Mouse (Mus musculus): ENCODE data around the gene Stat5a. TPM values are rescaled to one million over a fixed set of nuclear protein-coding genes. Genes with fewer than 3 reads are reported as not detected.

Stat5a gene
- total RNA-seq, 2 experiments from 2014 or later: 22.9 to 26.9 TPM

GRCm38 (mm10) chr11:100833466-100833865 lies 25.7 kb upstream of the Stat5a start:
- no peak for DNase-seq
- intact Hi-C loops (cut with DNase I): no loop called here

- intact Hi-C loops (cut with DNase I): no loop called here
These were observed 22.0 kb upstream of the Stat5a start for GRCm38 (mm10) chr11:100836923-100837702.

GRCm38 (mm10) chr11:100838894-100839293 lies 20.3 kb upstream of the Stat5a start:
- no peak for DNase-seq
- intact Hi-C loops (cut with DNase I): no loop called here

More at GRCm38 (mm10) chr11:100836923-100837702, 22.0 kb upstream of the Stat5a start:
- no peak for DNase-seq

- intact Hi-C loops (cut with DNase I): no loop called here
These were observed 19.6 kb upstream of the Stat5a start for GRCm38 (mm10) chr11:100839523-100839922.

GRCm38 (mm10) chr11:100840866-100841265 lies 18.3 kb upstream of the Stat5a start:
- intact Hi-C loops (cut with DNase I): no loop called here
- no peak for DNase-seq

More at GRCm38 (mm10) chr11:100839523-100839922, 19.6 kb upstream of the Stat5a start:
- DNase-seq: no peak

- no peak for DNase-seq
- intact Hi-C loops (cut with DNase I): no loop called here
These were observed 17.1 kb upstream of the Stat5a start for GRCm38 (mm10) chr11:100842025-100842424.

- intact Hi-C loops (cut with DNase I): no loop called here
- DNase-seq: no peak
These were observed 16.0 kb upstream of the Stat5a start for GRCm38 (mm10) chr11:100843070-100843669.

GRCm38 (mm10) chr11:100844121-100844520 lies 15.0 kb upstream of the Stat5a start:
- intact Hi-C loops (cut with DNase I): no loop called here
- DNase-seq: no peak

GRCm38 (mm10) chr11:100845793-100846192 lies 13.4 kb upstream of the Stat5a start:
- no peak for DNase-seq
- intact Hi-C loops (cut with DNase I): no loop called here

GRCm38 (mm10) chr11:100847572-100847971 lies 11.6 kb upstream of the Stat5a start:
- no peak for DNase-seq
- intact Hi-C loops (cut with DNase I): no loop called here

- intact Hi-C loops (cut with DNase I): no loop called here
- no peak for DNase-seq
These were observed 11.1 kb upstream of the Stat5a start for GRCm38 (mm10) chr11:100848080-100848479.

- intact Hi-C loops (cut with DNase I): no loop called here
- DNase-seq: no peak
These were observed 10.3 kb upstream of the Stat5a start for GRCm38 (mm10) chr11:100848789-100849379.

- intact Hi-C loops (cut with DNase I): no loop called here
- no peak for DNase-seq
These were observed 9.6 kb upstream of the Stat5a start for GRCm38 (mm10) chr11:100849456-100850037.

GRCm38 (mm10) chr11:100850038-100850777 lies 8.9 kb upstream of the Stat5a start, which contains the start of gene Stat5b:
Stat5b (minus strand) TSS chr11:100850724.
- peak; percentile 82 to 85 for DNase-seq
- intact Hi-C loops (cut with DNase I): no loop called here

- peak; percentile 75 to 77 for DNase-seq
- intact Hi-C loops (cut with DNase I): no loop called here
These were observed 8.2 kb upstream of the Stat5a start for GRCm38 (mm10) chr11:100850778-100851528.

- DNase-seq: no peak
- intact Hi-C loops (cut with DNase I): no loop called here
These were observed 7.1 kb upstream of the Stat5a start for GRCm38 (mm10) chr11:100852088-100852487.

GRCm38 (mm10) chr11:100853018-100853417 lies 6.1 kb upstream of the Stat5a start:
- intact Hi-C loops (cut with DNase I): no loop called here
- no peak for DNase-seq

GRCm38 (mm10) chr11:100854268-100854667 lies 4.9 kb upstream of the Stat5a start:
- intact Hi-C loops (cut with DNase I): no loop called here
- DNase-seq: no peak

GRCm38 (mm10) chr11:100855178-100855577 lies 4.0 kb upstream of the Stat5a start:
- intact Hi-C loops (cut with DNase I): no loop called here
- no peak for DNase-seq

- DNase-seq: no peak
- intact Hi-C loops (cut with DNase I): no loop called here
These were observed 1.2 kb upstream of the Stat5a start for GRCm38 (mm10) chr11:100857960-100858359.

All from heart, postnatal 10 days (tissue).